Mouse (Mus musculus): ENCODE data around the gene Ccdc116.

DNA sequence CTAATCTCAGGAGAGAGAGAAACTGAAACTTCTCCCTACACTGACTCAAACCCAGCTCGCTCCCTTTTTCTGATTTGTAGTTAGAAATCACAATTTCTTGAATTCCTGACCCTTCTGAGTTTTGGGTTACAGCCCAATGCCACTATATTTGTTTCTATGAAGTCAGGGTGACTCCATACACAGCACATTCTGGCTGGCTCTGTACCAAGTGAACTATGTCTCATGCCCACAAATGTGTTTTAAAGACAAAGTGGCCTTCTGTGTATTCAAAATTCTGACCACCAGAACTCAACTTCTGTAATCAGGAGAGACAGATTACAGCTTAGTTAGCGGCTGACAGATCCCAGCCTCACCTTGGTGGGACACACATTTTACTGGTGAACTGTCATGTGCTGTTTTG lies 7.3 kb upstream of the Ccdc116 start:
- TF ChIP-seq CTCF (IDR thresholded peaks at IDR 0.05; ENCODE audit: low read depth) (no peak), EP300 (IDR thresholded peaks at IDR 0.05; ENCODE audit: low read depth) (no peak)
